Mouse (Mus musculus): ENCODE results near the gene Abcb11. TPM values are rescaled to one million over a fixed set of nuclear protein-coding genes. Genes with fewer than 3 reads are reported as not detected.

The Abcb11 gene
- polyA plus RNA-seq, 2 experiments, result not detected

DNA sequence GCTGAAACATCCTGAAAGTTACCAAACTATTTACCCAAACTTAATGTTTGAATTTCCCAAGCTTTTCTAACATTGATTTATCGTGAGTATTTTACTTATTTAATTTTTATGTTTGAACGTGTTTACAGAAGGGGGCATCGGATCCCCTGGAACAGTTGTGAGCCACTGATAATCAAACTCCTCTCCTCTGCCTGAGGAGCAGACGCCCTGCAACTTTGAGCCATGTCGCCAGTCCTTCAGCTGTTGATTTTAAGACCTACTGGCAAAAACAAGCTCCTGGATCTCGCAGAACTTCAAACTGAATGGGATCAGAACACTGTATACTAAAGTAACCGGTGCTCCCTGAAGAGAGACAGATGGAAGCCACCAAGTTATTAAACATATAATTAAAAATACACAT, 135.9 kb downstream of the Abcb11 start:
- peak overlapping the region; percentile 0; the same call in 1 of the 2 replicates for H3K9ac ChIP-seq (ENCODE audit: low read depth, low read length, severe bottlenecking)
- 18% methylated on average over 7 of the region's 7 CpGs for WGBS
- ATAC-seq (ENCODE audit: low FRiP score, low read depth) (0 out of 2 replicates have a peak, but pooled peaks have one; percentile 19), DNase-seq (ENCODE audit: low spot score) (no peak)
- peaks cover 3% of the 10 kb centered on the region; the same call in 1 of the 2 replicates for H3K4me1 ChIP-seq (ENCODE audit: control insufficient read depth, insufficient read depth, low read length)
- H3K9me3 ChIP-seq (ENCODE audit: control insufficient read depth, low read length), result no peaks in the 10 kb centered on the region
- H3K36me3 ChIP-seq (ENCODE audit: control insufficient read depth, insufficient read depth, low read length), result peaks cover 17% of the 10 kb centered on the region
- TF ChIP-seq POLR2A (IDR thresholded peaks at IDR 0.05; ENCODE audit: borderline replicate concordance, extremely low read depth, insufficient read depth, insufficient read length), result no peak
- H3K27me3 ChIP-seq (ENCODE audit: control insufficient read depth, insufficient read depth, low read length), result no peaks in the 10 kb centered on the region
- H3K27ac ChIP-seq (replicated peaks; ENCODE audit: low read depth, low read length), result no peak overlapping the region
- H3K4me3 ChIP-seq (replicated peaks; ENCODE audit: low read length), result peak overlapping the region; percentile 77
- peak overlapping the region; percentile 40 for H3K4me2 ChIP-seq (replicated peaks; ENCODE audit: low read depth, low read length, severe bottlenecking)

DNA sequence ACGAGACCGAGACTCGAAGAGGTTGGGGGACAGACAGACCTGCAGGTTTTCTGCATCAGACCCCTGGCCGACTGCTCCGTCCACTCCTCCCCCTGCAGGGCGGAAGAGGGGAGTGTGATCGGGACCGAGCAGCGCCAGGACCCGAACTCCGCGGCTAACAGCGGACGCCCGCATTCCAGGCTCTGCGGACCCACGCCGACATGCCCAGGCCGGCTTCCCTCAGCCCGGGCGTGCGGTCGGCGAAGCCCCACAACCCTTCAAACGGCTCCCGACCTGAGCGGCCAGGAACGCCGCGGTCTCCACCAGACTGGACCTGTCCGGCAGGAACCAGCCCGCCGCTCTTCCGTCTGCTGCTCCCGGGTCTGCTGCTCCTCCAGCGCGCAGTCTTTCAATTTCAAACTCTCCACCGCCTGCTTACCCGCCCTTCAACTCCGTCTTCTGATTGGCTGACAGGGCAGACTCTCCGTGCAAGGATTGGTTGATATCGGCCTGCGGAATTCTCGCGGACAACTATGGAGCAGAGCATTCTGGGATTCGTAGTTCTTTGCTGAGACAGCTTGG, 136.5 kb downstream of the Abcb11 start, which contains the start of gene Spc25:
TSS of gene Spc25 (minus strand) at position 404 of the 561 bp plus-strand sequence.
- TF ChIP-seq POLR2A (IDR thresholded peaks at IDR 0.05; ENCODE audit: borderline replicate concordance, extremely low read depth, insufficient read depth, insufficient read length), result peak; percentile 70; the same call in 1 of the 2 replicates
- WGBS, result 0% methylated on average over 28 of the region's 46 CpGs
- H3K27ac ChIP-seq (replicated peaks; ENCODE audit: low read depth, low read length), result peak within 1 kb of the TSS; percentile 39; the same call in 1 of the 2 replicates

GRCm38 (mm10) chr2:69205185-69205584, 137.2 kb downstream of the Abcb11 start:
- no peaks in the 10 kb centered on the region for H3K27me3 ChIP-seq (ENCODE audit: control insufficient read depth, insufficient read depth, low read length)
- H3K27ac ChIP-seq (replicated peaks; ENCODE audit: low read depth, low read length), result no peak overlapping the region
- peak overlapping the region; percentile 77 for H3K4me3 ChIP-seq (replicated peaks; ENCODE audit: low read length)
- ATAC-seq (ENCODE audit: low FRiP score, low read depth) (no peak), DNase-seq (ENCODE audit: low spot score) (no peak)
- no peaks in the 10 kb centered on the region for H3K9me3 ChIP-seq (ENCODE audit: control insufficient read depth, low read length)
- peaks cover 3% of the 10 kb centered on the region; the same call in 1 of the 2 replicates for H3K4me1 ChIP-seq (ENCODE audit: control insufficient read depth, insufficient read depth, low read length)
- H3K4me2 ChIP-seq (replicated peaks; ENCODE audit: low read depth, low read length, severe bottlenecking), result peak overlapping the region; percentile 77
- 15% methylated on average over 6 of the region's 6 CpGs for WGBS
- peak overlapping the region; percentile 80 for H3K9ac ChIP-seq (ENCODE audit: low read depth, low read length, severe bottlenecking)
- no peak for TF ChIP-seq POLR2A (IDR thresholded peaks at IDR 0.05; ENCODE audit: borderline replicate concordance, extremely low read depth, insufficient read depth, insufficient read length)
- peaks cover 25% of the 10 kb centered on the region for H3K36me3 ChIP-seq (ENCODE audit: control insufficient read depth, insufficient read depth, low read length)

More for the DNA sequence above, 136.5 kb downstream of the Abcb11 start, which contains the start of gene Spc25:
- Histone ChIP-seq H3K36me3 (ENCODE audit: control insufficient read depth, insufficient read depth, low read length) (peaks cover 23% of the 10 kb centered on the region), H3K4me2 (replicated peaks; ENCODE audit: low read depth, low read length, severe bottlenecking) (peak within 1 kb of the TSS; percentile 77), H3K4me3 (replicated peaks; ENCODE audit: low read length) (peak within 1 kb of the TSS; percentile 77), H3K9ac (ENCODE audit: low read depth, low read length, severe bottlenecking) (peak within 1 kb of the TSS; percentile 80), H3K4me1 (ENCODE audit: control insufficient read depth, insufficient read depth, low read length) (peaks cover 3% of the 10 kb centered on the region; the same call in 1 of the 2 replicates), H3K9me3 (ENCODE audit: control insufficient read depth, low read length) (no peaks in the 10 kb centered on the region), H3K27me3 (ENCODE audit: control insufficient read depth, insufficient read depth, low read length) (no peaks in the 10 kb centered on the region)
- ATAC-seq (ENCODE audit: low FRiP score, low read depth) (peak; percentile 99), DNase-seq (ENCODE audit: low spot score) (peak; percentile 97)

GRCm38 (mm10) chr2:69193555-69193954, 148.9 kb downstream of the Abcb11 start:
- Histone ChIP-seq H3K4me1 (ENCODE audit: control insufficient read depth, insufficient read depth, low read length) (no peaks in the 10 kb centered on the region), H3K9ac (ENCODE audit: low read depth, low read length, severe bottlenecking) (no peak overlapping the region), H3K9me3 (ENCODE audit: control insufficient read depth, low read length) (no peaks in the 10 kb centered on the region), H3K36me3 (ENCODE audit: control insufficient read depth, insufficient read depth, low read length) (peaks cover 30% of the 10 kb centered on the region), H3K27me3 (ENCODE audit: control insufficient read depth, insufficient read depth, low read length) (no peaks in the 10 kb centered on the region), H3K4me3 (replicated peaks; ENCODE audit: low read length) (no peak overlapping the region), H3K4me2 (replicated peaks; ENCODE audit: low read depth, low read length, severe bottlenecking) (no peak overlapping the region), H3K27ac (replicated peaks; ENCODE audit: low read depth, low read length) (no peak overlapping the region)
- TF ChIP-seq POLR2A (IDR thresholded peaks at IDR 0.05; ENCODE audit: borderline replicate concordance, extremely low read depth, insufficient read depth, insufficient read length), result no peak
- DNase-seq (ENCODE audit: low spot score) (no peak), ATAC-seq (ENCODE audit: low FRiP score, low read depth) (no peak)
- 76% methylated on average over 5 of the region's 5 CpGs for WGBS

- Histone ChIP-seq H3K36me3 (ENCODE audit: control insufficient read depth, insufficient read depth, low read length) (peaks cover 30% of the 10 kb centered on the region), H3K9ac (ENCODE audit: low read depth, low read length, severe bottlenecking) (no peak overlapping the region)
- 85% methylated on average over 5 of the region's 5 CpGs for WGBS
Observed at GRCm38 (mm10) chr2:69191059-69191458, 151.4 kb downstream of the Abcb11 start.

More at GRCm38 (mm10) chr2:69191059-69191458, 151.4 kb downstream of the Abcb11 start:
- Histone ChIP-seq H3K9me3 (ENCODE audit: control insufficient read depth, low read length) (no peaks in the 10 kb centered on the region), H3K4me3 (replicated peaks; ENCODE audit: low read length) (no peak overlapping the region), H3K27me3 (ENCODE audit: control insufficient read depth, insufficient read depth, low read length) (no peaks in the 10 kb centered on the region), H3K4me1 (ENCODE audit: control insufficient read depth, insufficient read depth, low read length) (no peaks in the 10 kb centered on the region), H3K27ac (replicated peaks; ENCODE audit: low read depth, low read length) (no peak overlapping the region), H3K4me2 (replicated peaks; ENCODE audit: low read depth, low read length, severe bottlenecking) (no peak overlapping the region)
- ATAC-seq (ENCODE audit: low FRiP score, low read depth) (no peak), DNase-seq (ENCODE audit: low spot score) (no peak)
- no peak for TF ChIP-seq POLR2A (IDR thresholded peaks at IDR 0.05; ENCODE audit: borderline replicate concordance, extremely low read depth, insufficient read depth, insufficient read length)

Data from limb, embryonic 14.5 days (tissue).